Mouse (Mus musculus) splenic B cell, adult 2 months (primary cell): ENCODE results near the gene Cab39l.

Source experiments
- DNase-seq: peaks from one replicate; pipeline ENCODE4 v3.0.0-alpha.2; 2011; ENCODE audit warnings: low read depth, low spot score
- H3K27me3 ChIP-seq: 2 replicates; pipeline ENCODE4 v1.6.1; 2012; ENCODE audit warnings: mild to moderate bottlenecking, low read length, moderate library complexity, mixed read lengths; ENCODE audit not compliant: control insufficient read depth, poor library complexity, insufficient read depth, severe bottlenecking
- H3K36me3 ChIP-seq: 2 replicates; pipeline ENCODE4 v1.6.1; 2012; ENCODE audit warnings: mild to moderate bottlenecking, low read length, moderate library complexity, mixed read lengths; ENCODE audit not compliant: control insufficient read depth, poor library complexity, insufficient read depth, severe bottlenecking

Cab39l gene

DNA sequence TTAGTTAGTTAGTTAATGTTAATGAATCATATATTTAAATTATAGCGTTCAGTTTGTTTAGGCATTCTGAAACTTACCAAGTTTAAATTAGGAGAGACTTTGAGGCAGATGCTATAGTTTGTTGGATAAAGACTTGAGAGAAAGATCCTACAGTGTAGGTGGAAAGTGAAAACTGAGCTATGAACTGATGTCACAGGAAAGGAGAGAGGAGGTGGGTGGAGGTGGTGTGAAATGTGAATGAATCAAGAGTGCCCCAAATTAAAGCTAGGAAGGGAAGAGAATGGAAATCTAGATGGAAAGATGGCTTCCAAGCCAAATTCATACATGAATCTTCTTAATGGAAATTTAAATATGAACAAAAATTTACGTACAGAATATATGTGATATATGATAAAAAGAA, 25.7 kb downstream of the Cab39l start:
- Histone ChIP-seq H3K36me3 (peaks cover 4% of the 10 kb centered on the region; the same call in 1 of the 2 replicates), H3K27me3 (no peaks in the 10 kb centered on the region)
- DNase-seq, result no peak

DNA sequence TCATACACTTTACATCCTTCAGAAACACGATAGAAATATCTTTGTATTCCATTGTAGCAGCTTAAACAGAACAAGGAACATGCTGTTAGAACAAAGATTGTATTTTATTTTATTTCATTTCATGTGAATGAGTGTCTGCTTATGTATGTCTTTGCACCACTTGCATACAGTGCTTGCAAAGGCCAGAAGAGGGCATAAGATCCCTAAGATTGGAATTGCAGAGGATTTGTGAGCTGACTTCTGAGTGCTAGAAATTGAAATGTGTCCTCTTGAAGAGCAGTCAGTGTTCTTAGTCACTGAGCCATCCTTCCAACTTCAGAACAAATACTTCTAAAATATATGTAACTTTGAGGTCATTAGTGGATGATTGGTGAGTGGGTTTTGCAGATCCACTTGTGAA, 27.0 kb downstream of the Cab39l start:
- peak; percentile 22 for DNase-seq
- peaks cover 2% of the 10 kb centered on the region; the same call in 1 of the 2 replicates for H3K36me3 ChIP-seq
- no peaks in the 10 kb centered on the region for H3K27me3 ChIP-seq

DNA sequence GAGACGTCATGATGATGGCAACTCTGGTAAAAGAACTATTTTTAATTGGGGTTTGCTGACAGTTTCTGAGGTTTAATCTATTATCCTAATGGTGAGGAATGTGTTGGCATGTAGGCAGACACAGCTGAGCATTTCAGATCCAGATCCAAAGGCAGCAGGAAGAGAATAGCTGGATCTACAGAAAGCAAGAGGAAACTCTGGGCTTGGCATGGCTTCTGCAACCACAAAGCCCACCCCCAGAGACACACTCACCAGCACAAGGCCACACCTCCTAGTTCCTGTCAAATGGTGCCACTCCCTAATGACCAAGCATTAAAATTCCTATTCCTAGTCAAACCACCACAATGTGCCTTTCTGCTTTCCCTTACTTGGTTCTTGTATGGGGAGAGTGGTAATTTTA, 30.0 kb downstream of the Cab39l start:
- H3K36me3 ChIP-seq, result 0 out of 2 replicates have a peak, but pooled peaks cover 3% of the 10 kb centered on the region
- H3K27me3 ChIP-seq, result no peaks in the 10 kb centered on the region
- no peak for DNase-seq

DNA sequence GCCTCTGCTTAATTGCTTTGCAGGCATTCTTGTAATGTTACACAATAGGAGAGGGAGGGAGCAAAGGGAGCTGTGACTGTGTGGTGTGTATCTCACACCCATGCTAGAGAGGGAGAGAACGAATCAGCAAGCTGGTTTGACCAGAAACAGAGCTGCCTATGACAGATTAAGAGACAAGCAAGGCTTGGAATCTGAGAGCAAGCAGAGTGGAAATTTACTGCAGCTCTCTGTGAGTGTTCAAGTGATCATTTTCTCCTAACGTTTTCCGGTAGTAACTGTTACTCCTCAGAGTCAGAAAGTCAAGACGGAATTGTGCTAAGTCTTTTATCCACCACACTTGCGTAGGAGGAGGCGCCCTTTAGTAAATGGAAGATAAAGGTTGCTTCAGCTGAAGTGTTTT, 37.9 kb downstream of the Cab39l start:
- DNase-seq, result no peak
- no peaks in the 10 kb centered on the region for H3K27me3 ChIP-seq

DNA sequence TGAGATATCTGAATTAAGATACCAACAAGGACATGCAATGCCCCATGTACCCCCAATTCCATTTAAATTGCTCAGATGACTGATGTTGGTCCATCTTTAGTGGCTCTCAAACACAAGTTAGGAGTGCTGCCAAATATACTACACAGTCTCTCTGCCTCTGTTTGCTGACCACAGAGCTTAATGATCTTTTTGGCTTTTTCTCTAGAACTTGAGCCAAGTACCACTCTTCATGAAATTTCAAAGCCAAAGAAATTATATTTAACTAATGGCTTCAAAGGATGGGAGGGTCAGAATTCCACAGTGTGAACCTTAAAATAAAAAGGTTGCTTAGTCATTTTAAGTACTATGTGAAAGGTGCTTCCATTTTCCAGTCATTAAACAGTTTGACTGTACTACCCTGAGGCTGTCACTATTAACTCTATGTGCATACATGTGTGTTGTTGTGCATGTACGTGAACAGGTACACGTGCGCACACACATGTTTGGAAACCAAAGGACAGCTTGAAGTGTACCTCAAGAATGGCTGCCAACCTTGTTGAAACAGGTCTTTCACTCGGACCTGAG, 44.6 kb downstream of the Cab39l start:
- Histone ChIP-seq H3K27me3 (no peaks in the 10 kb centered on the region), H3K36me3 (0 out of 2 replicates have a peak, but pooled peaks cover 1% of the 10 kb centered on the region)
- no peak for DNase-seq

More for the DNA sequence above, 37.9 kb downstream of the Cab39l start:
- H3K36me3 ChIP-seq, result 0 out of 2 replicates have a peak, but pooled peaks cover 3% of the 10 kb centered on the region

DNA sequence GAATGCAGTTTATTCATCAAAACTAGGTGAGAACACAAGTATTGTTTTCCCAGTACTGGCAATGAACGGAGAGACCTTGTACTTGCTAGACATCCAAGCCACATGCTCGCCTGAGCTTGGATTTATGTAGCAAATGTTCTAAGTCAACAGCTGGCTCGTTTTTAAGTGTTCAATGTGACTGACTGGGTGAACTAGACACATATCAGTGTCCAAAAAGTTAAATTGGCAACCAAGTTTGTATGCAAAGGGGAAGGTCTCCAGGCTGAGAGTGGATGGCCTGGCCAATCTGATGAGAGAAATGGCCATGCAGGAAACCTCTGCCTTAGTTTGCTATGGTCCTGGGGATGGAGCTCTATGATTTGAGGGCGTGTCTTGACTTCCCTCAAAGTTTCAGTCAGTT, 51.6 kb downstream of the Cab39l start:
- H3K36me3 ChIP-seq, result peaks cover 3% of the 10 kb centered on the region

DNA sequence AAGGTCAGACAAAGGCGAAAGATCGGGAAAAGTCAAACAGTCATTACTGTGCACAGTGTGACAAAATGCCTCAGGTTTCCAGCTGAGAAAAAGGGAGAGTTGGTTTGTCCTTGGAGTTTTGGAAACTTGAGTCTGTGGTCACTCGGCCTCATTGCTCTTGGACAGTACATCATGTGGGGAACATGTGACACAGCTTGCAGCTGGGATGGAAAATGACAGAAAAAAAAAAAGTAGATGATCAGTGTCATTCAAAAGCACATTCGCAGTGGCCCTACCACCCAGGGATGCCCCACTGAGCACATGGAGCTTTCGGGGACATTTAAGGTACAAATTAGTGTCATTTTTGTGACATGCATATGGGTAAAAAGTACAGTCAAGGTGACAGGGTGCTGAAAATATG, 57.2 kb downstream of the Cab39l start:
- Histone ChIP-seq H3K27me3 (no peaks in the 10 kb centered on the region), H3K36me3 (peaks cover 12% of the 10 kb centered on the region)
- no peak for DNase-seq

More for the DNA sequence above, 51.6 kb downstream of the Cab39l start:
- no peaks in the 10 kb centered on the region for H3K27me3 ChIP-seq
- DNase-seq, result no peak

DNA sequence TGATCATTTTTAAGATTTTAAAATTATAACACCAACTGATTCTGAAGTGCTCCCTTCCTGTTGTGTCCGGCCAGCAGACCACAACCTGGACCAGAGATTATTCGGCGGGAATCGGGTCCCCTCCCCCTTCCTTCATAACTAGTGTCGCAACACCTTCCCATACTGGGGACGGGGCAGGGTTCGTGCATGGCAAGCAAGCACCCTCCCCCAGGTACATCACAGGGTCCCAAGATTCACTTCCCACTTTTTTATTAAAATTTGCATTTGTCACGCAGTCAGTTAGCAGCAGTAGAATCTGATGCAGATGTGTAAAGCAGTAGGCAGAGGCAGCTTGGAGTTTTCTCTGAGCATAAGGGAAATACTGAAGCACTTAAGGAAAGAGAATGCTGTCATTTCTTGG, 64.1 kb downstream of the Cab39l start:
- no peaks in the 10 kb centered on the region for H3K27me3 ChIP-seq
- H3K36me3 ChIP-seq, result peaks cover 8% of the 10 kb centered on the region
- peak; percentile 48 for DNase-seq

DNA sequence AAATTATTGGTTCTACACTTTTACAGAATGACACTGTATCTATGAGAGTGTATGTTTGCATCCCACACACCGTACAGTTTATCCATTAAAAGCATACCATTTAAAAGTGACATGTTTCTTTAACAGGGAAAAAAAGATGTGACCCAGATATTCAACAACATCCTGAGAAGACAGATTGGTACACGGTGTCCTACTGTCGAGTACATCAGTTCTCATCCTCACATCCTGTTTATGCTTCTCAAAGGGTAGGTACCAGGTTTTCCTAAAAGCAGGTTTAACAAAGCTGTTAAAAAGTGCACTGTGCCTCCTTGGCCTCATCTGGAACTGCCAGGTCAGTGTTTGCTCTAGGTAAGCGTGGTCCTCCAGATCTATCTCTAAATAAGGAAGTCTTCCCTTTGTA, 65.4 kb downstream of the Cab39l start:
- H3K27me3 ChIP-seq, result no peaks in the 10 kb centered on the region
- H3K36me3 ChIP-seq, result peaks cover 7% of the 10 kb centered on the region
- DNase-seq, result no peak

DNA sequence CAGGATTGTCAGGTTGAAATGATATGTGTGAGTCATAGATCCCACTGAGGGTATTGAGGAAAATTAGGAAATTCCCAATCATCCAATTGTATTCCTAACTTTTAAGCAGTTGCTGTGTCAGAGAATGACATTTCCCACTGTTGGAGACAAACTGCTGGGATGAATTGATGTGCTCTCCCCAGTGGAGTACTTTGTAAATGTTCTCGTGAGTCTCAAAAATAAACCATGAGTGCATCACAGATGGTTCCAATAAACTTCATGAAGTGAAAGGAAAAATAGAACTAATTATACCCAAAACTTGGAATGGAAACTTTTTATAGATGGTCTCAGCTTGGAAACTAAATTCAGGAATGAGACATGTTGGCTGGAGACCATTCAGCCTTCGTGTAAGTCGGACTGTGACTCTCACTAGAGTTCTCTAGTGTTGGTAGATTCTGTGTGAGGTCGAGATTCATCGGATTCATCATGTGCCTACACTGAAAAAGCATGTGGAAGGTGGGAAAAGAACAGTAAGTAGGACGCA, 73.2 kb downstream of the Cab39l start:
- Histone ChIP-seq H3K27me3 (no peaks in the 10 kb centered on the region), H3K36me3 (peaks cover 3% of the 10 kb centered on the region; the same call in 1 of the 2 replicates)
- DNase-seq, result no peak

DNA sequence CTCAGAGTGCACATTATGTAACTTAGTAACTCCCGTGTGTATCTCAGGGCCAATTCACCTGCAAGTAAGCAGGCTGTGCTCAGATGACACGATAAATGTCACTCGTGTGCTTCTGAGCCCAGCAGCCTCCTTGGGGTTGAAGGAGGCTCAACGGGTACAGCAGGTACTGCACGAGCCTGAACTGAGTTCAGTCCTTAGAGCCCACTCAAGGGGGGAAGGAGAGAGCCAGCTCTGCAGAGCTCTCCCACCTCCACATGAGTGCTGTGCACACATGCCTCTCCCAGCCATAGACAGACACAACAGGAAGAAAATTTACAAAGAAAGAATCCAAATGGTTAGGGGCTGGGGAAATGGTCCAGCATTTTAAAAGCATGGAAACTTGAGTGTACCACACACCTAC, 85.1 kb downstream of the Cab39l start:
- DNase-seq, result no peak
- H3K27me3 ChIP-seq, result no peaks in the 10 kb centered on the region
- peaks cover 2% of the 10 kb centered on the region for H3K36me3 ChIP-seq

DNA sequence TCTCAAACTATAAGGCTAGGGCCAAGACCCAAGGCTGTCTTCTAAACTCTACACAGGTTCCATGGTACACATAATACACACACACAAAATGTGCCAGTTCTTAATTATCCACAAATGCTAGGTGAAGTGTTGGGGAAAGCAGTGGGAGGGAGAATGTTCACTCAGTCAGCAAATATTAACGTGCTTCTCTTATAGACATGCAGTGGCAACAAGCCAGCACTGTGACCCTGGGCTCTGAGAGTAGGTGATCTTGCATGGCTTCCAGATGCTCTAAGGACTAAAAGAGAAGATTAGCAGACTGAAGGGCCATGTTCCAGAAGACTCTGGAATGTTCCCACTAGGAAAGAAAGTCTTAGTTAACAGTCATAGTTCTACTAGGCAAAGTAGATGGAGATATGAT, 90.0 kb downstream of the Cab39l start:
- no peaks in the 10 kb centered on the region for H3K27me3 ChIP-seq

DNA sequence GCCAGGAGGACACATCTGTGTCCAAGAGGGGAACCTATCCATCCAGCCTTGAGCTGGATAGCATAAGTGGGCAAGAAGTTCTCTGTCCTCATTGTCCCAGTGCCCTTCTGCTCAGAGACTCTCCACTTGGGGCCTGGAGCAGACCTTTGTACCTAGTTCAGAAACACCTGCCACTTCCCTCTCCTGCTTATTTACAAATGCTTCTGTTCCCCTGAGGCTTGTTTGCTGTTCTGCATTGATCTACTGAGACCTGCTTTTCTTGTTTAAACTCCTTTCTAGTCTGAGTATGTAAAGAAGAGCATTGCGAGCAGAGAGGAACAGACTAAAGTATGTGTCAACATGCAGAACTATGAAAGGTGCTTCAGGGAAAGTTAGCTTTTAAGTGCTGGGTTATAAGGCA, 92.2 kb downstream of the Cab39l start:
- Histone ChIP-seq H3K36me3 (peaks cover 10% of the 10 kb centered on the region), H3K27me3 (no peaks in the 10 kb centered on the region)
- DNase-seq, result no peak

More for the DNA sequence above, 90.0 kb downstream of the Cab39l start:
- no peak for DNase-seq
- H3K36me3 ChIP-seq, result peaks cover 6% of the 10 kb centered on the region

DNA sequence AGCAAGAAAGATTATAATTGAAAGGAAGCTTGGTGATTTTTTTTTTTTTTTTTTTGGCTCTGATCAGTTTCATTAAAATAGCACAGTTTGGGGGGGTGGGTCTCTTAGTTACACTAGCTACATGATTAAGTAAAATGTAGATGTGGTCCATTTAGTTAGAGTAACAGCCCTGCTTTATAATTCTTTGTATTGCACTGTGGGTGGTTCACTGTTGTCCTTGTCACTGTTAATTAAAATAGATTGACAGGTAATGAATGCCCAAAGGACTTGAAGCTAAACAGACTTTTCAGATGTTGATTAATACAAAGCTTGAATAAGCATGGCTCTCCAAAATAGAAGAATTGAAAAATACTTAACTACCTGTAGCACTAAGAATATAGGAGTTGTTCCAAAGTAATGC, 93.1 kb downstream of the Cab39l start:
- DNase-seq, result no peak
- H3K27me3 ChIP-seq, result no peaks in the 10 kb centered on the region
- H3K36me3 ChIP-seq, result peaks cover 12% of the 10 kb centered on the region

DNA sequence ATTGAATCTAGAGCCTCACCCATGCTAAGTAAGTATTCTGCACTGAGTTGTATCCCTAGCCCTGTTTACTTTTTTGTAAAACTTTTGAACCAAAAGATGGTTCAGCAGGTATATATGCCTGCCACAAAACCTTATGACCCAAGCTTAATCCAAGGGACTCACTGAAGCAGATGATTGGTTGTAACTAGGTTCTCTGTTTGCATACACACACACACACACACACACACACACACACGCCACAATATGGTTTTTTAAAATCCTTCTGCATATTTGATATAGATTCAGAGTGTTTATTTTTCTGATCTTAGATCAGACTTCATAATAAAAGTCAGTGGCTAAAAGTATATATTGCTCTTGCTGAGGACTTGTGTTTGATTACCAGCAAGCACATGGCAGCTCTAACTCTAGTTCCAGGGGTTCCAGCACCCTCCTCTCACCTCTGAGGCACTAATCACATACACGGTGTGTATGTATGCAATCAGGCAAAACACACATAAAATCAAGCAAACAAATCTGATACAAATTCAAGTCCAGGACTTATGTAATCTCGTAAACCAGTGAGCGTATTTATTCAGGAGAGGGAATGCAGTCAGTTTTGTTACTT, 97.2 kb downstream of the Cab39l start:
- Histone ChIP-seq H3K36me3 (peaks cover 20% of the 10 kb centered on the region), H3K27me3 (no peaks in the 10 kb centered on the region)
- DNase-seq, result no peak
